Mouse (Mus musculus): Measurements from ENCODE around the gene Csf3. TPM values are rescaled to one million over a fixed set of nuclear protein-coding genes. Genes with fewer than 3 reads are reported as not detected.
A peak's percentile ranks its signal among the peaks of the same experiment; 100 is the strongest.

The Csf3 gene
- polyA plus RNA-seq, 1 experiment from 2014 or later, result not detected

- DNase-seq (ENCODE audit: low spot score) (peak; percentile 48), ATAC-seq (peak; percentile 1; the same call in 1 of the 2 replicates)
- no peaks in the 10 kb centered on the region for H3K36me3 ChIP-seq (ENCODE audit: control insufficient read depth, insufficient read depth, low read length)
- H3K27ac ChIP-seq (ENCODE audit: low read depth, low read length), result peak overlapping the region; percentile 98
- peak overlapping the region; percentile 97 for H3K9ac ChIP-seq (ENCODE audit: low read length)
- peak overlapping the region; percentile 90 for H3K4me3 ChIP-seq (ENCODE audit: low read depth, low read length)
- peak overlapping the region; percentile 84 for H3K4me2 ChIP-seq (ENCODE audit: low read length)
- no peaks in the 10 kb centered on the region for H3K27me3 ChIP-seq (replicated peaks; ENCODE audit: control insufficient read depth, insufficient read depth, low read length)
- peaks cover 55% of the 10 kb centered on the region for H3K4me1 ChIP-seq (ENCODE audit: control insufficient read depth, insufficient read depth, low read length)
- 1% methylated on average over 17 of the region's 17 CpGs for WGBS
- H3K9me3 ChIP-seq (replicated peaks; ENCODE audit: control insufficient read depth, low read length), result no peaks in the 10 kb centered on the region
Measured at GRCm38 (mm10) chr11:98741051-98741620, 40.1 kb downstream of the Csf3 start.

GRCm38 (mm10) chr11:98741622-98742396 lies 40.7 kb downstream of the Csf3 start:
- Histone ChIP-seq H3K4me2 (ENCODE audit: low read length) (peak overlapping the region; percentile 84), H3K36me3 (ENCODE audit: control insufficient read depth, insufficient read depth, low read length) (no peaks in the 10 kb centered on the region), H3K27me3 (replicated peaks; ENCODE audit: control insufficient read depth, insufficient read depth, low read length) (no peaks in the 10 kb centered on the region), H3K4me3 (ENCODE audit: low read depth, low read length) (peak overlapping the region; percentile 90), H3K9ac (ENCODE audit: low read length) (peak overlapping the region; percentile 97), H3K4me1 (ENCODE audit: control insufficient read depth, insufficient read depth, low read length) (peaks cover 61% of the 10 kb centered on the region), H3K9me3 (replicated peaks; ENCODE audit: control insufficient read depth, low read length) (no peaks in the 10 kb centered on the region), H3K27ac (ENCODE audit: low read depth, low read length) (peak overlapping the region; percentile 98)
- DNase-seq (ENCODE audit: low spot score) (peak; percentile 90), ATAC-seq (peak; percentile 76)
- WGBS, result under 1% methylated on average over 78 of the region's 86 CpGs

GRCm38 (mm10) chr11:98742397-98743291 lies 41.6 kb downstream of the Csf3 start:
- Histone ChIP-seq H3K27me3 (replicated peaks; ENCODE audit: control insufficient read depth, insufficient read depth, low read length) (no peaks in the 10 kb centered on the region), H3K9ac (ENCODE audit: low read length) (peak overlapping the region; percentile 97), H3K4me2 (ENCODE audit: low read length) (peak overlapping the region; percentile 84), H3K27ac (ENCODE audit: low read depth, low read length) (peak overlapping the region; percentile 98), H3K4me3 (ENCODE audit: low read depth, low read length) (peak overlapping the region; percentile 90), H3K4me1 (ENCODE audit: control insufficient read depth, insufficient read depth, low read length) (peaks cover 66% of the 10 kb centered on the region), H3K9me3 (replicated peaks; ENCODE audit: control insufficient read depth, low read length) (no peaks in the 10 kb centered on the region), H3K36me3 (ENCODE audit: control insufficient read depth, insufficient read depth, low read length) (no peaks in the 10 kb centered on the region)
- under 1% methylated on average over 21 of the region's 21 CpGs for WGBS
- DNase-seq (ENCODE audit: low spot score) (peak; percentile 61), ATAC-seq (peak; percentile 3; the same call in 1 of the 2 replicates)

- Histone ChIP-seq H3K4me1 (ENCODE audit: control insufficient read depth, insufficient read depth, low read length) (peaks cover 73% of the 10 kb centered on the region), H3K4me2 (ENCODE audit: low read length) (peak overlapping the region; percentile 84), H3K36me3 (ENCODE audit: control insufficient read depth, insufficient read depth, low read length) (no peaks in the 10 kb centered on the region), H3K9ac (ENCODE audit: low read length) (peak overlapping the region; percentile 97), H3K27ac (ENCODE audit: low read depth, low read length) (peak overlapping the region; percentile 98), H3K4me3 (ENCODE audit: low read depth, low read length) (peak overlapping the region; percentile 90), H3K9me3 (replicated peaks; ENCODE audit: control insufficient read depth, low read length) (no peaks in the 10 kb centered on the region), H3K27me3 (replicated peaks; ENCODE audit: control insufficient read depth, insufficient read depth, low read length) (no peaks in the 10 kb centered on the region)
- DNase-seq (ENCODE audit: low spot score) (peak; percentile 68), ATAC-seq (no peak)
- 3% methylated on average over 9 of the region's 9 CpGs for WGBS
Measured at GRCm38 (mm10) chr11:98743655-98744345, 42.7 kb downstream of the Csf3 start.

- Histone ChIP-seq H3K27ac (ENCODE audit: low read depth, low read length) (peak overlapping the region; percentile 98), H3K27me3 (replicated peaks; ENCODE audit: control insufficient read depth, insufficient read depth, low read length) (no peaks in the 10 kb centered on the region), H3K36me3 (ENCODE audit: control insufficient read depth, insufficient read depth, low read length) (no peaks in the 10 kb centered on the region), H3K9me3 (replicated peaks; ENCODE audit: control insufficient read depth, low read length) (no peaks in the 10 kb centered on the region), H3K4me3 (ENCODE audit: low read depth, low read length) (peak overlapping the region; percentile 90), H3K4me1 (ENCODE audit: control insufficient read depth, insufficient read depth, low read length) (peaks cover 78% of the 10 kb centered on the region), H3K4me2 (ENCODE audit: low read length) (peak overlapping the region; percentile 84), H3K9ac (ENCODE audit: low read length) (peak overlapping the region; percentile 97)
- DNase-seq (ENCODE audit: low spot score), result no peak
- WGBS, result 36% methylated on average over 7 of the region's 7 CpGs
- ATAC-seq, result no peak
Measured at GRCm38 (mm10) chr11:98744456-98745019, 43.5 kb downstream of the Csf3 start.

- DNase-seq (ENCODE audit: low spot score), result no peak
- WGBS, result 55% methylated on average over 12 of the region's 12 CpGs
- Histone ChIP-seq H3K9ac (ENCODE audit: low read length) (peak overlapping the region; percentile 54), H3K4me2 (ENCODE audit: low read length) (peak overlapping the region; percentile 84), H3K36me3 (ENCODE audit: control insufficient read depth, insufficient read depth, low read length) (no peaks in the 10 kb centered on the region), H3K27me3 (replicated peaks; ENCODE audit: control insufficient read depth, insufficient read depth, low read length) (no peaks in the 10 kb centered on the region), H3K4me1 (ENCODE audit: control insufficient read depth, insufficient read depth, low read length) (peaks cover 80% of the 10 kb centered on the region), H3K4me3 (ENCODE audit: low read depth, low read length) (peak overlapping the region; percentile 20; the same call in 1 of the 2 replicates), H3K9me3 (replicated peaks; ENCODE audit: control insufficient read depth, low read length) (no peaks in the 10 kb centered on the region), H3K27ac (ENCODE audit: low read depth, low read length) (peak overlapping the region; percentile 94)
- ATAC-seq, result no peak
Measured at GRCm38 (mm10) chr11:98745932-98746853, 45.1 kb downstream of the Csf3 start.

- Histone ChIP-seq H3K9ac (ENCODE audit: low read length) (peak overlapping the region; percentile 54), H3K4me3 (ENCODE audit: low read depth, low read length) (peak overlapping the region; percentile 20), H3K36me3 (ENCODE audit: control insufficient read depth, insufficient read depth, low read length) (0 out of 2 replicates have a peak, but pooled peaks cover under 1% of the 10 kb centered on the region), H3K27ac (ENCODE audit: low read depth, low read length) (peak overlapping the region; percentile 94), H3K4me2 (ENCODE audit: low read length) (peak overlapping the region; percentile 84), H3K4me1 (ENCODE audit: control insufficient read depth, insufficient read depth, low read length) (peaks cover 88% of the 10 kb centered on the region), H3K27me3 (replicated peaks; ENCODE audit: control insufficient read depth, insufficient read depth, low read length) (no peaks in the 10 kb centered on the region), H3K9me3 (replicated peaks; ENCODE audit: control insufficient read depth, low read length) (no peaks in the 10 kb centered on the region)
- DNase-seq (ENCODE audit: low spot score) (peak; percentile 96), ATAC-seq (peak; percentile 70)
- 10% methylated on average over 19 of the region's 19 CpGs for WGBS
Measured at GRCm38 (mm10) chr11:98746855-98747693, 46.0 kb downstream of the Csf3 start.
